Mouse (Mus musculus): ENCODE measurements at regions not wholly inside any gene's neighbourhood (a gene's known extent, or its start where the extent isn't known, plus 50 kb on each side); places are given as distances from the start of the nearest gene placed in this dataset.

GRCm38 (mm10) chr11:24305691-24306090, 227.8 kb downstream of the Bcl11a start:
- no peak overlapping the region; the same call in 1 of the 2 replicates for H3K4me3 ChIP-seq (ENCODE audit: low read depth, low read length)
- no peak overlapping the region for H3K9ac ChIP-seq (ENCODE audit: low read length)
- peak; percentile 91 for DNase-seq (ENCODE audit: low spot score, missing footprints)
- WGBS: 6% methylated on average over 11 of the region's 11 CpGs
- no peak overlapping the region for H3K27ac ChIP-seq (ENCODE audit: low read depth, low read length)
- H3K4me2 ChIP-seq: peak overlapping the region; percentile 55
- peaks cover 7% of the 10 kb centered on the region; the same call in 1 of the 2 replicates for H3K27me3 ChIP-seq (ENCODE audit: control insufficient read depth, insufficient read depth, low read length)
- peaks cover 26% of the 10 kb centered on the region for H3K4me1 ChIP-seq (ENCODE audit: control insufficient read depth, insufficient read depth, low read length)
- no peaks in the 10 kb centered on the region for H3K9me3 ChIP-seq (ENCODE audit: control insufficient read depth, low read length)
- ATAC-seq (ENCODE audit: low FRiP score): peak; percentile 38; the same call in 1 of the 2 replicates
- H3K36me3 ChIP-seq (ENCODE audit: control insufficient read depth, insufficient read depth, low read length): no peaks in the 10 kb centered on the region

GRCm38 (mm10) chr11:24306101-24306500, 228.2 kb downstream of the Bcl11a start:
- DNase-seq (ENCODE audit: low spot score, missing footprints): peak; percentile 92
- WGBS: 76% methylated on average over 2 of the region's 2 CpGs
- no peaks in the 10 kb centered on the region for H3K36me3 ChIP-seq (ENCODE audit: control insufficient read depth, insufficient read depth, low read length)
- peaks cover 7% of the 10 kb centered on the region; the same call in 1 of the 2 replicates for H3K27me3 ChIP-seq (ENCODE audit: control insufficient read depth, insufficient read depth, low read length)
- no peak overlapping the region for H3K4me2 ChIP-seq
- H3K27ac ChIP-seq (ENCODE audit: low read depth, low read length): no peak overlapping the region
- no peak overlapping the region for H3K4me3 ChIP-seq (ENCODE audit: low read depth, low read length)
- no peak overlapping the region for H3K9ac ChIP-seq (ENCODE audit: low read length)
- no peaks in the 10 kb centered on the region for H3K9me3 ChIP-seq (ENCODE audit: control insufficient read depth, low read length)
- no peak for ATAC-seq (ENCODE audit: low FRiP score)
- peaks cover 26% of the 10 kb centered on the region for H3K4me1 ChIP-seq (ENCODE audit: control insufficient read depth, insufficient read depth, low read length)

- Histone ChIP-seq H3K9me3 (ENCODE audit: control insufficient read depth, low read length) (no peaks in the 10 kb centered on the region), H3K4me3 (ENCODE audit: low read depth, low read length) (no peak overlapping the region), H3K36me3 (ENCODE audit: control insufficient read depth, insufficient read depth, low read length) (no peaks in the 10 kb centered on the region), H3K4me1 (ENCODE audit: control insufficient read depth, insufficient read depth, low read length) (peaks cover 26% of the 10 kb centered on the region), H3K27me3 (ENCODE audit: control insufficient read depth, insufficient read depth, low read length) (peaks cover 7% of the 10 kb centered on the region; the same call in 1 of the 2 replicates), H3K9ac (ENCODE audit: low read length) (peak overlapping the region; percentile 2; the same call in 1 of the 2 replicates), H3K4me2 (no peak overlapping the region), H3K27ac (ENCODE audit: low read depth, low read length) (peak overlapping the region; percentile 2)
- 17% methylated on average over 6 of the region's 6 CpGs for WGBS
- DNase-seq (ENCODE audit: low spot score, missing footprints) (peak; percentile 93), ATAC-seq (ENCODE audit: low FRiP score) (peak; percentile 77)
Measured at GRCm38 (mm10) chr11:24307601-24308252, 229.9 kb downstream of the Bcl11a start.

- H3K27me3 ChIP-seq (ENCODE audit: control insufficient read depth, insufficient read depth, low read length): peaks cover 7% of the 10 kb centered on the region; the same call in 1 of the 2 replicates
- no peaks in the 10 kb centered on the region for H3K36me3 ChIP-seq (ENCODE audit: control insufficient read depth, insufficient read depth, low read length)
- 11% methylated on average over 1 of the region's 1 CpGs for WGBS
- H3K27ac ChIP-seq (ENCODE audit: low read depth, low read length): peak overlapping the region; percentile 2
- ATAC-seq (ENCODE audit: low FRiP score): peak; percentile 28
- no peak overlapping the region for H3K4me2 ChIP-seq
- no peaks in the 10 kb centered on the region for H3K9me3 ChIP-seq (ENCODE audit: control insufficient read depth, low read length)
- DNase-seq (ENCODE audit: low spot score, missing footprints): no peak
- H3K4me1 ChIP-seq (ENCODE audit: control insufficient read depth, insufficient read depth, low read length): peaks cover 26% of the 10 kb centered on the region
- no peak overlapping the region for H3K9ac ChIP-seq (ENCODE audit: low read length)
- H3K4me3 ChIP-seq (ENCODE audit: low read depth, low read length): no peak overlapping the region
Measured at GRCm38 (mm10) chr11:24308253-24308633, 230.4 kb downstream of the Bcl11a start.

GRCm38 (mm10) chr11:24314046-24314445, 236.2 kb downstream of the Bcl11a start:
- ATAC-seq (ENCODE audit: low FRiP score) (no peak), DNase-seq (ENCODE audit: low spot score, missing footprints) (no peak)
- Histone ChIP-seq H3K27ac (ENCODE audit: low read depth, low read length) (no peak overlapping the region), H3K9me3 (ENCODE audit: control insufficient read depth, low read length) (no peaks in the 10 kb centered on the region), H3K9ac (ENCODE audit: low read length) (no peak overlapping the region), H3K4me2 (no peak overlapping the region), H3K4me3 (ENCODE audit: low read depth, low read length) (no peak overlapping the region), H3K4me1 (ENCODE audit: control insufficient read depth, insufficient read depth, low read length) (no peaks in the 10 kb centered on the region), H3K36me3 (ENCODE audit: control insufficient read depth, insufficient read depth, low read length) (no peaks in the 10 kb centered on the region), H3K27me3 (ENCODE audit: control insufficient read depth, insufficient read depth, low read length) (no peaks in the 10 kb centered on the region; the same call in 1 of the 2 replicates)
- WGBS: 79% methylated on average over 1 of the region's 1 CpGs

- Histone ChIP-seq H3K36me3 (ENCODE audit: control insufficient read depth, insufficient read depth, low read length) (no peaks in the 10 kb centered on the region), H3K4me1 (ENCODE audit: control insufficient read depth, insufficient read depth, low read length) (no peaks in the 10 kb centered on the region), H3K9me3 (ENCODE audit: control insufficient read depth, low read length) (no peaks in the 10 kb centered on the region), H3K4me3 (ENCODE audit: low read depth, low read length) (no peak overlapping the region), H3K27ac (ENCODE audit: low read depth, low read length) (no peak overlapping the region), H3K27me3 (ENCODE audit: control insufficient read depth, insufficient read depth, low read length) (no peaks in the 10 kb centered on the region; the same call in 1 of the 2 replicates), H3K4me2 (no peak overlapping the region), H3K9ac (ENCODE audit: low read length) (no peak overlapping the region)
- 81% methylated on average over 3 of the region's 3 CpGs for WGBS
- no peak for ATAC-seq (ENCODE audit: low FRiP score)
- peak; percentile 41 for DNase-seq (ENCODE audit: low spot score, missing footprints)
Measured at GRCm38 (mm10) chr11:24315582-24315981, 237.7 kb downstream of the Bcl11a start.

GRCm38 (mm10) chr11:24316198-24316597, 238.3 kb downstream of the Bcl11a start:
- no peak overlapping the region for H3K4me3 ChIP-seq (ENCODE audit: low read depth, low read length)
- H3K27me3 ChIP-seq (ENCODE audit: control insufficient read depth, insufficient read depth, low read length): no peaks in the 10 kb centered on the region
- no peak overlapping the region for H3K4me2 ChIP-seq
- H3K36me3 ChIP-seq (ENCODE audit: control insufficient read depth, insufficient read depth, low read length): no peaks in the 10 kb centered on the region
- H3K9ac ChIP-seq (ENCODE audit: low read length): no peak overlapping the region
- WGBS: 82% methylated on average over 4 of the region's 4 CpGs
- H3K27ac ChIP-seq (ENCODE audit: low read depth, low read length): no peak overlapping the region
- H3K9me3 ChIP-seq (ENCODE audit: control insufficient read depth, low read length): no peaks in the 10 kb centered on the region
- ATAC-seq (ENCODE audit: low FRiP score) (no peak), DNase-seq (ENCODE audit: low spot score, missing footprints) (peak; percentile 47)
- no peaks in the 10 kb centered on the region for H3K4me1 ChIP-seq (ENCODE audit: control insufficient read depth, insufficient read depth, low read length)

GRCm38 (mm10) chr11:24317989-24318735, 240.3 kb downstream of the Bcl11a start:
- no peaks in the 10 kb centered on the region for H3K27me3 ChIP-seq (ENCODE audit: control insufficient read depth, insufficient read depth, low read length)
- no peak for ATAC-seq (ENCODE audit: low FRiP score)
- no peak overlapping the region for H3K4me2 ChIP-seq
- no peak overlapping the region for H3K4me3 ChIP-seq (ENCODE audit: low read depth, low read length)
- H3K27ac ChIP-seq (ENCODE audit: low read depth, low read length): no peak overlapping the region
- H3K4me1 ChIP-seq (ENCODE audit: control insufficient read depth, insufficient read depth, low read length): no peaks in the 10 kb centered on the region
- H3K9ac ChIP-seq (ENCODE audit: low read length): no peak overlapping the region
- no peaks in the 10 kb centered on the region for H3K36me3 ChIP-seq (ENCODE audit: control insufficient read depth, insufficient read depth, low read length)
- no peaks in the 10 kb centered on the region for H3K9me3 ChIP-seq (ENCODE audit: control insufficient read depth, low read length)
- 87% methylated on average over 2 of the region's 2 CpGs for WGBS
- peak; percentile 59 for DNase-seq (ENCODE audit: low spot score, missing footprints)

GRCm38 (mm10) chr11:24319222-24319621, 241.4 kb downstream of the Bcl11a start:
- H3K27me3 ChIP-seq (ENCODE audit: control insufficient read depth, insufficient read depth, low read length): no peaks in the 10 kb centered on the region
- no peaks in the 10 kb centered on the region for H3K36me3 ChIP-seq (ENCODE audit: control insufficient read depth, insufficient read depth, low read length)
- no peak overlapping the region for H3K27ac ChIP-seq (ENCODE audit: low read depth, low read length)
- WGBS: 91% methylated on average over 3 of the region's 3 CpGs
- no peak overlapping the region for H3K4me3 ChIP-seq (ENCODE audit: low read depth, low read length)
- H3K9me3 ChIP-seq (ENCODE audit: control insufficient read depth, low read length): no peaks in the 10 kb centered on the region
- ATAC-seq (ENCODE audit: low FRiP score) (no peak), DNase-seq (ENCODE audit: low spot score, missing footprints) (peak; percentile 54)
- H3K9ac ChIP-seq (ENCODE audit: low read length): no peak overlapping the region
- no peak overlapping the region for H3K4me2 ChIP-seq
- no peaks in the 10 kb centered on the region for H3K4me1 ChIP-seq (ENCODE audit: control insufficient read depth, insufficient read depth, low read length)
